Mouse (Mus musculus): Measurements from ENCODE around the gene Melk.

DNA sequence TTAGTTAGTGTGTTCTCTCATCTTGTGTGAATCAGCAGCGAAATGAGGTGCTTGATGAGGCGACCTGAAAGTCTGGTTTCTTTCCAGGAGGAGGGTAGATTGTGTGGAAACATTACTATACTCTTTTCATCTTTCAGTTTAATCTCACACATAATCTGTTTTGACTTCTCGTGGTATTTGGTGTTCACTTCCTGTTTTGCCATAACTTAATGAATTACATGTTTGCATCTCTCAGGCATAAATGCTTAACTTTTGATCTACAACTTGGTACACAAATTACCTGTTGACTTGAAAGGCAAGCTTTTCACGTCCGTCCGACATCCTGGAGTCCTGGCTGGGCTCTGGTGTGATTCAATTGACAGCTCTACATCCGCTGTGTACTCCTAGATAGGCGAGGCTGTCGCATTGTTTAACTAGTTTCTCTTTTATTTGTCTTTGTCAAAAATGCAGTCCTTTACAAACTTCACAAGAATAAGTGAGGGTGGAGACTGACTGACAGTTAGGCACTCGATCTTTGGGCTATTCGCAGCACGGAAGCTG lies 15.7 kb downstream of the Melk start:
- TF ChIP-seq POLR2A (IDR thresholded peaks at IDR 0.05; ENCODE audit: control insufficient read depth, low read depth, low read length) = no peak
- no peak for TF ChIP-seq CTCF (IDR thresholded peaks at IDR 0.05; ENCODE audit: control insufficient read depth, insufficient read depth, insufficient replicate concordance, low read depth, low read length)

All from testis, adult 2 months (tissue).